Comparison of ENCODE assay signal across 9 mouse cellular contexts in genomic region chr6:145865886-145866851, GRCm38 (mm10). TPM values are rescaled to one million over a fixed set of nuclear protein-coding genes. Genes with fewer than 3 reads are reported as not detected.
A peak's percentile ranks its signal among the peaks of the same experiment; 100 is the strongest.
DNase-seq lines count a peak whose midpoint lies in the region; ATAC-seq and TF ChIP-seq lines count a peak whose summit lies in the region.
"Had no signal": no experiment of that assay in that cellular context is flagged by ENCODE, and none has a peak within 500 bp of the region (broad histone marks: within the 10 kb centered on the region; RNA-seq: fewer than 3 reads in every experiment).

No protein-coding gene starts in this region.

- no peak for TF ChIP-seq POLR2A in kidney, adult 2 months (IDR thresholded peaks at IDR 0.05; ENCODE audit: low read depth, low read length)
- TF ChIP-seq POLR2A in spleen, adult 2 months (IDR thresholded peaks at IDR 0.05; ENCODE audit: low read depth, low read length): no peak

- peak; percentile 35; the same call in 1 of the 2 replicates for ATAC-seq in embryonic facial prominence, embryonic 12.5 days (ENCODE audit: insufficient number of reproducible peaks, insufficient read depth, low FRiP score, low TSS enrichment)
- peak; percentile 37 for ATAC-seq in limb, embryonic 11.5 days (ENCODE audit: insufficient number of reproducible peaks, low FRiP score, low TSS enrichment, low read depth)
- peak; percentile 45 for ATAC-seq in midbrain, embryonic 12.5 days (ENCODE audit: low FRiP score, low read depth)

- peak overlapping the region; percentile 41 for H3K9ac ChIP-seq in embryonic facial prominence, embryonic 12.5 days
- peak overlapping the region; percentile 22; the same call in 1 of the 2 replicates for H3K9ac ChIP-seq in limb, embryonic 11.5 days (ENCODE audit: low read length)
- H3K9ac ChIP-seq in midbrain, embryonic 12.5 days (replicated peaks): peak overlapping the region; percentile 50

- peak; percentile 21 for DNase-seq in thymus, postnatal 14 days
- DNase-seq in thymus, postnatal 0 days (ENCODE audit: low spot score): no peak
- DNase-seq in heart, adult 8-10 months (ENCODE audit: low spot score): peak; percentile 93
- peak; percentile 95 for DNase-seq in kidney, adult 2 months
- DNase-seq in limb, embryonic 11.5 days (ENCODE audit: low spot score): peak; percentile 70
- peak in 1 of 2 experiments; percentile 36 for DNase-seq in spleen, adult 2 months (ENCODE audit: low read depth in 1 of 2, low spot score in 2 of 2)

- under 1% methylated on average over 68 of the region's 69 CpGs for WGBS in embryonic facial prominence, embryonic 12.5 days
- under 1% methylated on average over 69 of the region's 69 CpGs for WGBS in kidney, adult 2 months
- under 1% methylated on average over 69 of the region's 69 CpGs for WGBS in limb, embryonic 11.5 days
- WGBS in midbrain, embryonic 12.5 days: under 1% methylated on average over 69 of the region's 69 CpGs
- WGBS in spleen, adult 2 months: under 1% methylated on average over 68 of the region's 69 CpGs

- no peak overlapping the region for H3K27ac ChIP-seq in embryonic facial prominence, embryonic 12.5 days
- H3K27ac ChIP-seq in kidney, adult 2 months (ENCODE audit: insufficient read depth, low read depth, low read length): peak overlapping the region; percentile 85
- H3K27ac ChIP-seq in limb, embryonic 11.5 days (replicated peaks; ENCODE audit: low read depth, low read length): no peak overlapping the region
- H3K27ac ChIP-seq in midbrain, embryonic 12.5 days (replicated peaks): no peak overlapping the region
- H3K27ac ChIP-seq in spleen, adult 2 months (ENCODE audit: insufficient read depth, low read length): peak overlapping the region; percentile 61

- H3K4me1 ChIP-seq in embryonic facial prominence, embryonic 12.5 days: peaks cover 24% of the 10 kb centered on the region
- no peaks in the 10 kb centered on the region for H3K4me1 ChIP-seq in kidney, adult 2 months (ENCODE audit: control insufficient read depth, insufficient read depth, low read length)
- peaks cover 10% of the 10 kb centered on the region for H3K4me1 ChIP-seq in limb, embryonic 11.5 days (ENCODE audit: control insufficient read depth, insufficient read depth, low read length)
- H3K4me1 ChIP-seq in midbrain, embryonic 12.5 days: peaks cover 38% of the 10 kb centered on the region
- H3K4me1 ChIP-seq in spleen, adult 2 months (ENCODE audit: control insufficient read depth, insufficient read depth, insufficient read length): peaks cover 18% of the 10 kb centered on the region

- H3K9me3 ChIP-seq in embryonic facial prominence, embryonic 12.5 days: no peaks in the 10 kb centered on the region
- H3K9me3 ChIP-seq in limb, embryonic 11.5 days (ENCODE audit: control insufficient read depth, low read length): no peaks in the 10 kb centered on the region
- H3K9me3 ChIP-seq in midbrain, embryonic 12.5 days: no peaks in the 10 kb centered on the region

- peak overlapping the region; percentile 97 for H3K4me2 ChIP-seq in embryonic facial prominence, embryonic 12.5 days (replicated peaks)
- H3K4me2 ChIP-seq in limb, embryonic 11.5 days (ENCODE audit: low read depth, severe bottlenecking): peak overlapping the region; percentile 83
- H3K4me2 ChIP-seq in midbrain, embryonic 12.5 days (replicated peaks): peak overlapping the region; percentile 98

- no peak for TF ChIP-seq CTCF in kidney, adult 2 months (conservative IDR thresholded peaks at IDR 0.05; ENCODE audit: insufficient read depth, insufficient read length, low read depth, low read length)
- TF ChIP-seq CTCF in spleen, adult 2 months (IDR thresholded peaks at IDR 0.05; ENCODE audit: extremely low read depth, insufficient read depth, insufficient read length, insufficient replicate concordance): no peak

- H3K4me3 ChIP-seq in embryonic facial prominence, embryonic 12.5 days: peak overlapping the region; percentile 57
- peak overlapping the region; percentile 58 for H3K4me3 ChIP-seq in kidney, adult 2 months (ENCODE audit: insufficient read depth, low read depth, low read length)
- peak overlapping the region; percentile 40 for H3K4me3 ChIP-seq in limb, embryonic 11.5 days (ENCODE audit: low read depth, low read length)
- peak overlapping the region; percentile 62 for H3K4me3 ChIP-seq in midbrain, embryonic 12.5 days
- peak overlapping the region; percentile 71 for H3K4me3 ChIP-seq in spleen, adult 2 months (ENCODE audit: extremely low read depth, insufficient read depth, insufficient read length)

- no peaks in the 10 kb centered on the region for H3K36me3 ChIP-seq in embryonic facial prominence, embryonic 12.5 days
- no peaks in the 10 kb centered on the region for H3K36me3 ChIP-seq in kidney, adult 2 months (ENCODE audit: control insufficient read depth, insufficient read depth, low read length)
- H3K36me3 ChIP-seq in limb, embryonic 11.5 days (ENCODE audit: control insufficient read depth, insufficient read depth, low read length): no peaks in the 10 kb centered on the region
- H3K36me3 ChIP-seq in midbrain, embryonic 12.5 days: no peaks in the 10 kb centered on the region
- H3K36me3 ChIP-seq in spleen, adult 2 months (ENCODE audit: control insufficient read depth, insufficient read depth, low read length): no peaks in the 10 kb centered on the region

- H3K27me3 ChIP-seq in embryonic facial prominence, embryonic 12.5 days: peaks cover 37% of the 10 kb centered on the region
- H3K27me3 ChIP-seq in kidney, adult 2 months (replicated peaks; ENCODE audit: control insufficient read depth, insufficient read depth, low read length): no peaks in the 10 kb centered on the region
- H3K27me3 ChIP-seq in limb, embryonic 11.5 days (ENCODE audit: control insufficient read depth, insufficient read depth, low read length): peaks cover 36% of the 10 kb centered on the region
- H3K27me3 ChIP-seq in midbrain, embryonic 12.5 days: peaks cover 78% of the 10 kb centered on the region
- H3K27me3 ChIP-seq in spleen, adult 2 months (ENCODE audit: control insufficient read depth, insufficient read depth, low read length): peaks cover 5% of the 10 kb centered on the region

RNA-seq across cellular contexts. Expression of gene Bhlhe41, which starts 0.8 kb away (rescaled TPM):
- 8.5 and 9.4 TPM in 2 replicates for polyA plus RNA-seq in thymus, postnatal 0 days (2015; fragmentation: Nextera tagmentation; extraction: Ambion mirVana)
- polyA plus RNA-seq in embryonic facial prominence, embryonic 12.5 days (2016; fragmentation: Nextera tagmentation; extraction: Ambion mirVana): 1.9 and 2.6 TPM in 2 replicates
- 10 to 100 TPM; 27.4 to 57.3 (median 35.1) TPM for total RNA-seq in heart, adult 8-10 months (2022)
- polyA plus RNA-seq in kidney, adult 2 months (2012; rRNA removed): 1.8 TPM in 2 replicates
- polyA plus RNA-seq in limb, embryonic 11.5 days (2014; fragmentation: Nextera tagmentation; extraction: Ambion mirVana): 0.49 and 0.70 TPM in 2 replicates
- 1.9 and 2.2 TPM in 2 replicates for polyA plus RNA-seq in midbrain, embryonic 12.5 days (2016; fragmentation: Nextera tagmentation; extraction: Ambion mirVana)
- 5.8 and 8.1 TPM in 2 replicates for polyA plus RNA-seq in spleen, adult 2 months (2012; rRNA removed)
- total RNA-seq: MEL had no signal

Comparison
In these comparisons a context has a peak if more than half of its experiments do, and no peak if none do; other contexts are left out.
1. H3K27ac ChIP-seq: peak in kidney, adult 2 months (single experiment) and spleen, adult 2 months (single experiment); none in embryonic facial prominence, embryonic 12.5 days (single experiment), limb, embryonic 11.5 days (single experiment) and midbrain, embryonic 12.5 days (single experiment).
2. Peak in every context shown above with its lines, with median percentiles within 50 percentile points of each other: ATAC-seq, H3K4me2 ChIP-seq, H3K4me3 ChIP-seq and H3K9ac ChIP-seq.